Mouse (Mus musculus): ENCODE measurements around the gene Fgd4. TPM values are rescaled to one million over a fixed set of nuclear protein-coding genes. Genes with fewer than 3 reads are reported as not detected.
"Not testable (repeated sequence)": the region's sequence is repeated elsewhere in the genome, so short reads cannot be mapped to it uniquely, and the experiment has no call there.

The Fgd4 gene
- total and polyA plus RNA-seq, 2 experiments: 1.5 to 23.1 TPM

DNA sequence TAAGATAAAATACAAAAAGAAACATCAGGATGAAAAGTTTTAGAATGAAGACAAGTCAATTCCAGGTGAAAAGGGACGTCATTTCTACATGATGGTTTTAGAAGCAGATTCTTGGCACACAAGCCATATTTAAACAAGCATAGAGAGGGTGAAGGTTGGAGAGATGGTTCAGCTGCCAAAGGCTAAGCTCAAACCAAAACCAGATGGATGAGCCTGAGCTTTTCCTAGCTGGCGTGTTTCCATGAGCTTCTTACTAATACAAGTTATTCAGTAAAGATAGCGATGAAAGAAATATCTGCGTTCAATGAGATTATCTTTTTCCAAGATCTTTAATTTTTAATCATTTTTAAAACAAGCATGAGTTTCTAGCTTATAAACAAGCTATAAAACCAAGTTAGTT, 115.7 kb downstream of the Fgd4 start:
- no peaks in the 10 kb centered on the region for H3K79me2 ChIP-seq (ENCODE audit: control insufficient read depth, insufficient read depth, low read length)
- peak; percentile 85 for DNase-seq (ENCODE audit: extremely low read depth, low read depth, low spot score)
- 27% methylated on average over 4 of the region's 4 CpGs for WGBS

GRCm38 (mm10) chr16:16473451-16473850, 126.9 kb downstream of the Fgd4 start:
- H3K27me3 ChIP-seq (ENCODE audit: control insufficient read depth, insufficient read depth, low read length); H3K79me2 ChIP-seq (ENCODE audit: control insufficient read depth, insufficient read depth, low read length); DNase-seq (ENCODE audit: extremely low read depth, low read depth, low spot score); H3K4me1 ChIP-seq (ENCODE audit: control insufficient read depth, insufficient read depth, low read length); H3K4me3 ChIP-seq (ENCODE audit: insufficient read depth, low read depth, low read length); H3K27ac ChIP-seq (replicated peaks; ENCODE audit: insufficient read depth, low read depth, low read length); H3K9ac ChIP-seq (ENCODE audit: low read depth, low read length): not testable (repeated sequence)
- WGBS: 94% methylated on average over 10 of the region's 10 CpGs
- peaks cover 31% of the 10 kb centered on the region for H3K36me3 ChIP-seq (ENCODE audit: control insufficient read depth, insufficient read depth, low read length)

More for the DNA sequence above, 115.7 kb downstream of the Fgd4 start:
- Histone ChIP-seq H3K9ac (ENCODE audit: low read depth, low read length) (no peak overlapping the region), H3K4me1 (ENCODE audit: control insufficient read depth, insufficient read depth, low read length) (no peaks in the 10 kb centered on the region), H3K27me3 (ENCODE audit: control insufficient read depth, insufficient read depth, low read length) (no peaks in the 10 kb centered on the region), H3K36me3 (ENCODE audit: control insufficient read depth, insufficient read depth, low read length) (peaks cover 4% of the 10 kb centered on the region; the same call in 1 of the 2 replicates), H3K4me3 (ENCODE audit: insufficient read depth, low read depth, low read length) (no peak overlapping the region), H3K27ac (replicated peaks; ENCODE audit: insufficient read depth, low read depth, low read length) (no peak overlapping the region)
- TF ChIP-seq POLR2A (IDR thresholded peaks at IDR 0.05; ENCODE audit: extremely low read depth, insufficient read depth, low read length): no peak

DNA sequence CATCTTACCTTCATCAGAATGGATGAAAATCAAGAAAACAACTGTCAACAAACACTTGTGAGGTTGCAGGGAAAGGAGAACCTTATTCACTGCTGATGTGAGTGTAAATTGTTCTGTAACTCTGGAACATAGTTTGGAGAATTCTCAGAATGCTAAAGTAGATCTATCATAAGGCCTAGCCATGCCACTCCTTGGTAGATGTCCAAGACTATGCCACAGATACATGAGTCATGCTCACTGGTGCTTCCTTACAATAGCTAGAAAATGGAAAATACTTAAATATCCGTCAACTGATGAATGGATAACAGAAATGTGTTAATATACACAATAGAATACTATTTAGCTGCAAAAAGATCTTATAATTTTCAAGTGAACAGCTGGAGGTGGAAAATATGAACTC, 150.3 kb downstream of the Fgd4 start:
- no peaks in the 10 kb centered on the region for H3K27me3 ChIP-seq (ENCODE audit: control insufficient read depth, insufficient read depth, low read length)
- no peak for DNase-seq (ENCODE audit: extremely low read depth, low read depth, low spot score)
- no peak overlapping the region for H3K27ac ChIP-seq (replicated peaks; ENCODE audit: insufficient read depth, low read depth, low read length)
- H3K79me2 ChIP-seq (ENCODE audit: control insufficient read depth, insufficient read depth, low read length): no peaks in the 10 kb centered on the region
- peaks cover 17% of the 10 kb centered on the region for H3K36me3 ChIP-seq (ENCODE audit: control insufficient read depth, insufficient read depth, low read length)
- no peak overlapping the region for H3K4me3 ChIP-seq (ENCODE audit: insufficient read depth, low read depth, low read length)
- TF ChIP-seq POLR2A (IDR thresholded peaks at IDR 0.05; ENCODE audit: extremely low read depth, insufficient read depth, low read length) (no peak), CTCF (IDR thresholded peaks at IDR 0.05; ENCODE audit: low read depth, low read length) (no peak)
- H3K9ac ChIP-seq (ENCODE audit: low read depth, low read length): no peak overlapping the region
- H3K4me1 ChIP-seq (ENCODE audit: control insufficient read depth, insufficient read depth, low read length): no peaks in the 10 kb centered on the region
- 91% methylated on average over 1 of the region's 1 CpGs for WGBS

- Histone ChIP-seq H3K27me3 (ENCODE audit: control insufficient read depth, insufficient read depth, low read length) (no peaks in the 10 kb centered on the region), H3K9ac (ENCODE audit: low read depth, low read length) (no peak overlapping the region), H3K4me3 (ENCODE audit: insufficient read depth, low read depth, low read length) (no peak overlapping the region), H3K27ac (replicated peaks; ENCODE audit: insufficient read depth, low read depth, low read length) (no peak overlapping the region), H3K4me1 (ENCODE audit: control insufficient read depth, insufficient read depth, low read length) (no peaks in the 10 kb centered on the region; the same call in 1 of the 2 replicates), H3K36me3 (ENCODE audit: control insufficient read depth, insufficient read depth, low read length) (peaks cover 7% of the 10 kb centered on the region; the same call in 1 of the 2 replicates), H3K79me2 (ENCODE audit: control insufficient read depth, insufficient read depth, low read length) (no peaks in the 10 kb centered on the region)
- no peak for DNase-seq (ENCODE audit: extremely low read depth, low read depth, low spot score)
- WGBS: 83% methylated on average over 1 of the region's 1 CpGs
- TF ChIP-seq CTCF (IDR thresholded peaks at IDR 0.05; ENCODE audit: low read depth, low read length): no peak
- TF ChIP-seq POLR2A (IDR thresholded peaks at IDR 0.05; ENCODE audit: extremely low read depth, insufficient read depth, low read length): no peak
Measured at GRCm38 (mm10) chr16:16438436-16438835, 161.9 kb downstream of the Fgd4 start.

GRCm38 (mm10) chr16:16422456-16422855, 177.9 kb downstream of the Fgd4 start:
- no peak for DNase-seq (ENCODE audit: extremely low read depth, low read depth, low spot score)
- no peak overlapping the region for H3K4me3 ChIP-seq (ENCODE audit: insufficient read depth, low read depth, low read length)
- H3K36me3 ChIP-seq (ENCODE audit: control insufficient read depth, insufficient read depth, low read length): peaks cover 27% of the 10 kb centered on the region
- TF ChIP-seq POLR2A (IDR thresholded peaks at IDR 0.05; ENCODE audit: extremely low read depth, insufficient read depth, low read length): no peak
- no peak for TF ChIP-seq CTCF (IDR thresholded peaks at IDR 0.05; ENCODE audit: low read depth, low read length)
- H3K27me3 ChIP-seq (ENCODE audit: control insufficient read depth, insufficient read depth, low read length): no peaks in the 10 kb centered on the region
- no peaks in the 10 kb centered on the region for H3K79me2 ChIP-seq (ENCODE audit: control insufficient read depth, insufficient read depth, low read length)
- no peaks in the 10 kb centered on the region for H3K4me1 ChIP-seq (ENCODE audit: control insufficient read depth, insufficient read depth, low read length)
- WGBS: 95% methylated on average over 2 of the region's 2 CpGs
- no peak overlapping the region for H3K27ac ChIP-seq (replicated peaks; ENCODE audit: insufficient read depth, low read depth, low read length)
- no peak overlapping the region for H3K9ac ChIP-seq (ENCODE audit: low read depth, low read length)

- H3K9ac ChIP-seq (ENCODE audit: low read depth, low read length); DNase-seq (ENCODE audit: extremely low read depth, low read depth, low spot score); H3K79me2 ChIP-seq (ENCODE audit: control insufficient read depth, insufficient read depth, low read length); H3K27me3 ChIP-seq (ENCODE audit: control insufficient read depth, insufficient read depth, low read length); H3K36me3 ChIP-seq (ENCODE audit: control insufficient read depth, insufficient read depth, low read length); H3K4me3 ChIP-seq (ENCODE audit: insufficient read depth, low read depth, low read length); H3K27ac ChIP-seq (replicated peaks; ENCODE audit: insufficient read depth, low read depth, low read length); H3K4me1 ChIP-seq (ENCODE audit: control insufficient read depth, insufficient read depth, low read length): not testable (repeated sequence)
- WGBS: 78% methylated on average over 9 of the region's 9 CpGs
Measured at GRCm38 (mm10) chr16:16367217-16367616, 233.1 kb downstream of the Fgd4 start.

Other genes starting within 250 kb of the Fgd4 start
- gene Dnm1l, start 241.6 kb downstream of the Fgd4 start, total RNA-seq (2014; rRNA removed): 29.5 and 30.5 TPM in 2 replicates
- gene Dnm1l, start 241.6 kb downstream of the Fgd4 start, polyA plus RNA-seq (2012; rRNA removed): 5.0 TPM in 2 replicates
- not detected in 2 replicates for gene Olfr19, start 75.9 kb upstream of the Fgd4 start, total RNA-seq (2014; rRNA removed)
- gene Olfr19, start 75.9 kb upstream of the Fgd4 start, polyA plus RNA-seq (2012; rRNA removed): not detected in 2 replicates
- not detected in 2 replicates for gene Spag6l, start 228.9 kb upstream of the Fgd4 start, total RNA-seq (2014; rRNA removed)
- not detected in 2 replicates for gene Spag6l, start 228.9 kb upstream of the Fgd4 start, polyA plus RNA-seq (2012; rRNA removed)

Measured in liver, adult 2 months (tissue).